Mouse (Mus musculus) spleen, adult 2 months (tissue): ENCODE data around the gene Minpp1. TPM values are rescaled to one million over a fixed set of nuclear protein-coding genes. Genes with fewer than 3 reads are reported as not detected.
"Not testable (repeated sequence)": the region's sequence is repeated elsewhere in the genome, so short reads cannot be mapped to it uniquely, and the experiment has no call there.

Source experiments
- DNase-seq, 2 experiments: peaks; one replicate each; pipeline versions ENCODE4 v3.0.0 to v3.0.0-alpha.2; 2012 to 2021; ENCODE audit warnings: low spot score in 2 of 2, low read depth in 1 of 2
- H3K27ac ChIP-seq: fragments of 200-500 bp; 2 replicates; pipeline ENCODE4 v1.5.1; 2012; ENCODE audit warnings: low read length, inconsistent platforms; ENCODE audit not compliant: insufficient read depth
- H3K27me3 ChIP-seq: fragments of 200-500 bp; 2 replicates; pipeline ENCODE4 v1.6.1; 2012; ENCODE audit warnings: mild to moderate bottlenecking, moderate library complexity, low read length, inconsistent platforms; ENCODE audit not compliant: control insufficient read depth, insufficient read depth
- H3K36me3 ChIP-seq: fragments of 200-500 bp; 2 replicates; pipeline ENCODE4 v1.6.1; 2012; ENCODE audit warnings: mild to moderate bottlenecking, low read length, inconsistent platforms; ENCODE audit not compliant: control insufficient read depth, insufficient read depth
- H3K4me1 ChIP-seq: fragments of 200-500 bp; 2 replicates; pipeline ENCODE4 v1.6.1; 2011; ENCODE audit warnings: inconsistent platforms; ENCODE audit not compliant: control insufficient read depth, insufficient read depth, insufficient read length
- H3K4me3 ChIP-seq: fragments of 200-500 bp; 2 replicates; pipeline ENCODE4 v1.5.1; 2011; ENCODE audit warnings: mild to moderate bottlenecking, inconsistent platforms; ENCODE audit not compliant: insufficient read depth, insufficient read length; ENCODE audit errors: extremely low read depth
- CTCF ChIP-seq: fragments of 200-500 bp; IDR thresholded peaks from 2 replicates; pipeline ENCODE4 v1.5.1; 2011; ENCODE audit warnings: mild to moderate bottlenecking, inconsistent platforms; ENCODE audit not compliant: insufficient read depth, insufficient read length, insufficient replicate concordance; ENCODE audit errors: extremely low read depth
- POLR2A ChIP-seq: fragments of 200-500 bp; IDR thresholded peaks from 2 replicates; pipeline ENCODE4 v1.6.1; 2011; ENCODE audit warnings: low read depth, low read length, inconsistent platforms
- WGBS: fragments of 180-500 bp; shearing (Covaris S2); methylation state at CpG from one replicate; pipeline ENCODE4 v1.1.7; 2018; 5-methylcytosine and 5-hydroxymethylcytosine counted together
- polyA plus RNA-seq: library from polyadenylated mRNA; depleted of rRNA; stranded (reverse); fragments of >200 nt; gene quantifications from 2 replicates; pipeline ENCODE4 v1.2.3, GENCODE M21; 2012

Minpp1 gene
- polyA plus RNA-seq, 1 experiment: 44.7 TPM

DNA sequence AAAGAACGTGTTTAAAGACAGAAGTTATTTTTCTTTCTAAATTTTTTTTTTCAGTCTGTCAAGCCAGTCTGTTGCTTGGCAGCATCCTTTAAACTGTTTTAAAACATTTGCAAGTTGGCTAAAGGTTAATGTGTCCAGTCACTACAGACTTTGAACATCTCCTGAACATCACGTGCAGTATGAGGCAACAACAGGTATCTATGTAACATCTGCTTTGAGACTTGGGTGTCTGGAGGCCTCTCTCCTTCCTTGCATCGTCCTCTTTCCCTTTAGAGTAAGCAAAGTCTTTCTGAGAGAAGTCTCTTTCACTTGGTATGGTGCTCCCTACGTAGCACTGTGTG lies 8.9 kb upstream of the Minpp1 start:
- TF ChIP-seq POLR2A (no peak), CTCF (no peak)
- 75% methylated on average over 4 of the region's 4 CpGs for WGBS
- no peak overlapping the region for H3K4me3 ChIP-seq
- DNase-seq: no peak
- no peaks in the 10 kb centered on the region for H3K4me1 ChIP-seq
- no peaks in the 10 kb centered on the region for H3K36me3 ChIP-seq
- H3K27ac ChIP-seq: no peak overlapping the region
- no peaks in the 10 kb centered on the region for H3K27me3 ChIP-seq

DNA sequence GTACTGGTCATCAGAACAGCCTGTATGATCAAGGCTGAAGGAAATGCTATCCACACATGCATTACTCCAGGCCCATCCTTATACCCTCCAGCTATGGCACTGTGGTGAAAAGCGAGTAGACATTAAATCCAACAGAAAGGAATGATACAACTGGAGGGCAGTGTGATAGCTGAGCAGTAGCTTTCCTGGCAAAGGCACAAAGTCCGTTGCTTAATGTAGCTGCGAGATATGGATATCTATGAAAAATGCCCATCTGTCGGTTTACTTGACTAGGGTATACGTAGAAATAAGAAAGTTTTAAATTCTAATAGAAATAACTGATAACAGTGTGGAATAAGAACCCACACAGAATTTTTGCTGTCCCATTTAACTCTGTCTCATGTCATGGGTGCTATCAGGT lies 5.3 kb upstream of the Minpp1 start:
- Histone ChIP-seq H3K27ac (no peak overlapping the region), H3K27me3 (no peaks in the 10 kb centered on the region), H3K4me1 (no peaks in the 10 kb centered on the region), H3K36me3 (no peaks in the 10 kb centered on the region), H3K4me3 (no peak overlapping the region)
- TF ChIP-seq POLR2A: no peak
- no peak for TF ChIP-seq CTCF
- 83% methylated on average over 5 of the region's 5 CpGs for WGBS
- DNase-seq: no peak

DNA sequence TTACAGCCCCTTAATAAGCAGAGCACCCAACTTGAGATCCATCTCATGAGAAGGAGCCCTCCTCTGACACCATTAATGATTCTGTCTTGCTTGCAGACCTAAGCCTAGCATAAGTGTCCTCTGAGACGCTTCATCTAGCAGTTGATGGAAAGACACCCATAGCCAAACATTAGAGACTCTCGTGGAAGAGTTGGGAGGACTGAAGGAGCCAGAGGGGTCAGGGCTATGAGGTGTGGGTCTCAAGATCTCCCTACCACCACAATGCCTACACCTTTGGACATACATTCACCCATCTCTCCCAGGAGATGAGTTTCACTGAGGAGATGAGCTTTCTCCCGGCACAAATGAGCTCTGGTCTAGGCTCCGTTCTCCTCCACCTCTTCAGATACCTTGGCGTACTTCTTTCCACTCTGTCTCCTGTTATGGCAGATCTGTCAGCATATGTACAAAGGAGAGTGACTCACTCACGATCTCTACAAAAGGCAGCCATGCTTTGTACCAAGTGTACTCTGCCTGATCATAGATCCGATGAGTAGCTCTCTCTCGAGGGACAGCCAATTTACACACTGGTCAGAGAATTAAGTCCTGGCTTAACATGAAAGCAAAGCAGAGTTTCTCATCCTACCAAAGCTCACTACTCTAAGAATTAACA lies 4.7 kb upstream of the Minpp1 start:
- no peak for DNase-seq
- Histone ChIP-seq H3K27me3 (no peaks in the 10 kb centered on the region), H3K4me3 (no peak overlapping the region), H3K4me1 (no peaks in the 10 kb centered on the region), H3K27ac (no peak overlapping the region), H3K36me3 (no peaks in the 10 kb centered on the region)
- 89% methylated on average over 8 of the region's 8 CpGs for WGBS
- TF ChIP-seq CTCF: no peak
- no peak for TF ChIP-seq POLR2A

DNA sequence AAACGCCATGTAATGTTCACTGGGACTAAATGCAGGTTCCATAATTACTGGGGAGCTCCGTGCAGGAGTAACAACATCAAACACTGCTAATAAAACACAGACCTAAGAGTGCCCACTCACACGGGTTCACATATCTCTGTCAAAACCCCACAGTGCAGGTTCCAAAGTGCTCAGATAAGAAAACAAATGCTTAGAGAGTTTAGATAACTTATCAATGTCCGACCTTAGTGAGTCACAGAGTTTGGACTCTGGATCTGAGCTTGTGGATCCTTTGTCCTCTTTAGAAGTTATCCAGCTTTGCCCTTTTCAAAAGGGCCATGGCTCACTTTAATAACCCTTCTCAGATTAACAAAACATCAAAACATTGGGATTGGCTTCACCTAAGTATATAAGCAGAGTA lies 4.1 kb upstream of the Minpp1 start:
- WGBS: 78% methylated on average over 4 of the region's 4 CpGs
- Histone ChIP-seq H3K36me3 (no peaks in the 10 kb centered on the region), H3K4me3 (no peak overlapping the region), H3K27ac (no peak overlapping the region), H3K27me3 (no peaks in the 10 kb centered on the region), H3K4me1 (no peaks in the 10 kb centered on the region)
- no peak for DNase-seq
- TF ChIP-seq POLR2A (no peak), CTCF (no peak)

DNA sequence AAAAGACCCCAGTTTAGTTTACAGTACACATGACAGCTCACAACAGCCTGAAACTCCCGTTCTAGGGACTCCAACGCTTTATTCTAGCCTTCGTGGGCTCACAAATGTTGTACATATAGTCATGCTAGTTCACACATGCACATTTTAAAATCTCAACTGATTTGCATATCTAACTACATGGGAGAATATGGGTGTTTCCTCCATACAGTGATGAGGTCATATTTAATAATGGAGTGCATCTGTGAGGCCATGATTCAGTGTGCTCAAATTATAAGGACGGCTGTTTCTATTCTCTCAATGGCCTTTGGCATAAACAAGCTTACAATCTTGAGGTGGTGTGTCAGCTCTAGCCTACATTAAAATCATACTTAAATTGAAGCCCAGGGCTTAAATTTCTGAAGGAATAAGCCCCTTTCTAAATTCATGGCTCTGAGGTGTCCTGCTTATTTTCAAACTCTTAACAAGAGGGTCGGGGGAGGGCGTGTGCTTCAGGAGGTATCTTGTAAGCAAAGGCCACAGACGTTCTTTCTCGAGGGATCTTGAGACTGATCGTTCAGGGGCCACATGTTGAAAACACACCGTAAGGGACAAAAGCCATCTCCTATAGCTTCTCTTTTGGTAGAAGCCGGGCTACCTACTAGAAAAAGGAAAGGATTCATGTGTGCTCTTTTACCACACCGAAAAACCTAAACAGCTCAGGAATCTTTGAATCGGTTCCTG lies 468 bp upstream of the Minpp1 start:
- TF ChIP-seq CTCF: no peak
- TF ChIP-seq POLR2A: no peak
- Histone ChIP-seq H3K4me1 (no peaks in the 10 kb centered on the region), H3K4me3 (peak overlapping the region; percentile 74), H3K27me3 (no peaks in the 10 kb centered on the region), H3K27ac (peak overlapping the region; percentile 71), H3K36me3 (no peaks in the 10 kb centered on the region)
- WGBS: 16% methylated on average over 13 of the region's 13 CpGs
- DNase-seq: no peak

DNA sequence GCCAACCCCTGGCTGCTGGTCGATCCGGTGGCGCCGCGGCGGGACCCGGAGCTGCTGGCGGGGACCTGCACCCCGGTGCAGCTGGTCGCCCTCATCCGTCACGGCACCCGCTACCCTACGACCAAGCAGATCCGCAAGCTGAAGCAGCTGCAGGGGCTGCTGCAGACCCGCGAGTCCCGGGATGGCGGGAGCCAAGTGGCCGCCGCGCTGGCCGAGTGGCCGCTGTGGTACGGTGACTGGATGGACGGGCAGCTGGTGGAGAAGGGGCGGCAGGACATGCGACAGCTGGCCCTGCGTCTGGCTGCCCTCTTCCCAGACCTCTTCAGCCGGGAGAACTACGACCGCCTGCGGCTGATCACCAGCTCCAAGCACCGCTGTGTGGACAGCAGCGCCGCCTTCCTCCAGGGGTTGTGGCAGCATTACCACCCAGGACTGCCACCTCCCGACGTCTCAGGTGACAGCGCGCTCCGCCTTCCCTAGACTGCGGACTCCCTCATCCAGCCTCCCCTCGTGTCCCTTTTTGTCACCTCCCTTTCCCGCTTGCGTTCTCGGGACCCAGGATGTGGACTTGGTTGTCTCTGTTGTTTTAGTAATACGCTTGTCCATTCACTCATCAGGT lies 646 bp downstream of the Minpp1 start:
- under 1% methylated on average over 47 of the region's 47 CpGs for WGBS
- peak overlapping the region; percentile 74 for H3K4me3 ChIP-seq
- not testable (repeated sequence) for H3K36me3 ChIP-seq, H3K27me3 ChIP-seq, H3K4me1 ChIP-seq
- DNase-seq: peak in 1 of 2 experiments; percentile 59
- peak overlapping the region; percentile 71 for H3K27ac ChIP-seq
- peak; percentile 35; the same call in 1 of the 2 replicates for TF ChIP-seq CTCF
